Mouse (Mus musculus) adrenal gland, postnatal 36 days (tissue): ENCODE data around the gene Furin. TPM values are rescaled to one million over a fixed set of nuclear protein-coding genes. Genes with fewer than 3 reads are reported as not detected.
A peak's percentile ranks its signal among the peaks of the same experiment; 100 is the strongest.
"Not testable (repeated sequence)": the region's sequence is repeated elsewhere in the genome, so short reads cannot be mapped to it uniquely, and the experiment has no call there.

Experiments used
- DNase-seq, 2 experiments: peaks; one replicate each; pipeline ENCODE4 v3.0.0; 2021; ENCODE audit warnings: mixed read lengths in 1 of 2
- total RNA-seq, 2 experiments: library from RNA; stranded (reverse); gene quantifications; 2 replicates each; pipeline ENCODE4 v1.2.3; 2021

The Furin gene
- total RNA-seq, 2 experiments from 2014 or later, result 155 to 170 TPM

DNA sequence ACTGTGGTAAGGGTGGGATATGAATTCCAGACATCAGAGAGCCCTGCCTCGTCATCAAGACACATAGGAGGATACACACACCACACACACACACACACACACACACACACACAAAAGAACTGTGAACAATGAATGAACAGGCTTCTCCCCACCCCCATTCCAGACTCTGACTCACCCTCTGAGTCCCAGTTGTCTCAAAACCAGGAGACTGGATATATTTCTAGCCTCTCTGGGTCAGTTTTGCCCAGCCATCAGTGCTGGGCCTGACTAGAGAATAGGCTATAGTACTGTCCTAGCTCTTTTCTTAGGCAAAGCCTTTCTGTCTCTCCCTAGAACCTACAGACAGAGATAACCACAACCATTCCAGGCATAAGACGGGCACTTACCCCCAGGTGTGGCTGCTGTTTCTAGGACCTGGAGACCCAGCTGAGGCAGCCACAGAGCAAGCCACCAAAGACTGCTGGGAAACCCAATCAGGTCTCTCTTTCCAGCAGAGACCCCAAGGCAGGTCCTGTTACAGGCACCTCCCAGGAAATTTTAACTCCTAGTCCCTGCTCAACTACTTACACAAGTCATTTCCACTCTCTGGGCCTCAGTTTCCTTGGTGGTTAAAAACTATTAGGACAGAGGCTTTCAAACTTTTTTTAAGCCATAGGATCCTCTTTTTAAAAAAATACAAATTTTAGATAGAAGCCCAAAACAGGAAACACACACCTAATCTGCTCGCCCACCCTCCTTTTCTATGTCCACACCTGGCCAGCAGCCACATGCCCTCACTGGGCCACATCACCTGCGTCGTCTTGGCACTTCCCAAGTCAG is 4.0 kb downstream of the Furin start:
- DNase-seq, result peak; percentile 68 to 76

DNA sequence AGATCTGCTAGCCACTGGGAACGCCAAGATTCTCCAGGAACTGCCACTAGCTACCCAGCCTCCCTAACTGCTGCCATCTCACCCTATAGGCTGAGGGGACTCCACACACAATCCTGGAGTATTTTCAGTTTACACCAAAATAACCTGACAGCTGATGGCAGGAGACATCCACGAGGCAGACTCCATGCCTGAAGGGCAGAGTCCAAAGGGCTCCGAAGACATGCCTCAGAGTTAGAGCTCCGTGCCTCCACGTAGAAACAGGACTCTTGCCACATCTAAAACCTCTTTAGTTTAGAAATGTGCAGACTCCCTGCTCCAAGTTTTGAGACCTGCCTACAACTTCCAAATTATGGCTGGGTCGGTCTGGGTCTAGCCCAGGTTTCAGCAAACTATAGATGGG is 4.7 kb downstream of the Furin start:
- no peak for DNase-seq

DNA sequence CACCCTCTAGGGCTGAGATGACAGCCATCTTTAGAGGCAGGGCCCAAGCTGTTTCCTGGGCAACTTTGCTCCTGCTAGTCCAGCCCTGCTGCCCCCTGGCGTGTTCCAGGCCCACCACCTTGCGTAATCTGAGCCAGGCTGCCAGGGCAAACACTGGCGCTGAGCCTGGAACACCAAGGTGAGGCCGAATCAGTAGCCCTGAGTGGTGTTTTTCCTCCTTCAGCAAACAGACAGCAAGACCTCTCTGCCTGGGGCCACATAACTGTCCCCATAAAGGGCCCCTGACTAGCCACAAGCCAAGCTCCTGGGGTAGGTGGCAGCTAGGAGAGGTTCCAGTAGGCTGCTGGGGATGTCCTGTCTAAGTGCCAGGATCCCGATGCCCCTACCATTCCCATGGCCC is 5.1 kb downstream of the Furin start:
- DNase-seq, result peak; percentile 82 to 84

DNA sequence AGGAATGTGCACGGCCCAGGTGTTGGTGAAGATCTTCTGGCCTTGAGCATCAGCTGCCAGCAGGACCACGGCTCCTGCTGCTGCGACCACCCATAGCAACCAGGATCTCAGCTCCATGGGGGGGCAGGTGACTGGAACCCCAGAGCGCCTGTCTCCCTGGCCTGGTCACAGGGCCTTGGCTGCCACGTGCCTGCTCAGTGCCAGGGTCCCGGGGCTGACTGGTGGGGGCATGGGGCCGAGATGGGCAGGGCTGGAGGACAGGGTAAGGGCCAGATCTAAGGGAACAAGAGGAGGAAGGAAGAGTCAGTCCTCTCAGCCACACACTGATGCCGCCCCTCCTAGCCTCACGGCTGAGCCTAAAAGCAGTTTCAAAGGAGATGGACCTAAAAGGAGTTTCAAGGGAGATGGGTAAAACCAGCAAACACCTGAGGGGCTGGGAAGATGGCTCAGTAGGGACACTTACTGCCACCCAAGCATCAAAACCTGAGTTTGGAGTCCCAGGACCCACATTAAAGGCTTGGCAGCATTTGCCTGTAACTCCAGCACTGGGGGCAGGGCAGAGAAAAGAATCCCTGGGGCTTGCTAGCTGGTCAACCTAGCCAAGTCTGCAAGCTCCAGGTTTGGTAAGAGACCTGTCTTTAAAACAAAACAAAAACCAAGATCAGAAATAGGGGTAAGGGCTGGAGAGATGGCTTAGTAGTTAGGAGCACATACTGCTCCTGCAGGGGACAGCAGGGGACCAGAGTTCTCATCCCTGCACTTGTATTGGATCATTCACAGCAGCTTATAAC is 6.4 kb downstream of the Furin start:
- DNase-seq, result no peak

DNA sequence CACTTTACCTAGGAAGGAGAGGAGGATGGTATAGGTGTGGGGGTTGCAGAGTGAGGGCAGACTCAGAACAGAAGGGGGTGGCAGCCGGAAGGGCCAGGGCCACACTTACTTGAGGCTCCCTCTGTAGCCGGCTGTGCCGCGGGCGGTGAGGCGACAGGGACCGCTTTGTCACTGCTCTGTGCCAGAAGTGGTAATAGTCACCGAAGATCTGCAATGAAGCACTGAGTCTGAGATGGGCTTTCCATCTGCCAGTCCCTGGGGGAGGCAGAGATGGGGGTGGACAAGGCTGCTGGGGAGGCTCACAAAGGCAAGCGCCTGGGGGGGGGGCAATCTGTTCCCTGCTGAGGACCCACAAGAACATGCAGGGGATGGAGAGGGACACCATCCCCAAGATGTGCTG is 7.2 kb downstream of the Furin start:
- DNase-seq, result no peak

DNA sequence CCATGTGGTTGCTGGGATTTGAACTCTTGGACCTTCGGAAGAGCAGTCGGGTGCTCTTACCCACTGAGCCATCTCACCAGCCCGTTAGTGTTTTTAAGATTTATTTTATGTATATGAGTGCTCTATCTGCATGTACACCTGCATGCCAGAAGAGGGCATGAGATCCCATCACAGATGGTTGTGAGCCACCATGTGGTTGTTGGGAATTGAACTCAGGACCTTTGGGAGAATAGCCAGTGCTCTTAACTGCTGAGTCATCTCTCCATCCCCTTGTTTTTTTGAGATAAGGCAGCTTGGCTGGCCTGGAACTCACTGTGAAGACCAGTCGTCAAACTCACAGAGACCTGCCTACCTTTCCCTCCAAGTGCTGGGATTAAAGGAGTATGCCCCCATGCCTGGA is 8.8 kb downstream of the Furin start:
- DNase-seq, result not testable (repeated sequence)

DNA sequence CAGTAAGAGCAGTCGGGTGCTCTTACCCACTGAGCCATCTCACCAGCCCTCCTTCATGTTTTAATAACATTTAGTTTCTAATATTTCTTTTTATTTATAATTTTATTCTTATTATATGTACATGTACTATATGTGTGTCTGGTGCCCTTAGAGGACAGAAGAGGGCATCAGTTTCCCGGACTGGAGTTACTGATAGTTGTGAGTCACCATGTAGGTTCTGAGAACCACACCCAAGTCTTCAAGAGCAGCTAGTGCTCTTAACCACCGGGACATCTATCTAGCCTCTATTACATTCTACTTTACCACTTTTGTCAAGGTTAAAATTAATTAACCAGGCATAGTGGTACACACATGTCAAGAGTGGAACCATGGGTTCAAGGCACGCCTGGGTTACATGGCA is 10.6 kb downstream of the Furin start:
- DNase-seq, result no peak

DNA sequence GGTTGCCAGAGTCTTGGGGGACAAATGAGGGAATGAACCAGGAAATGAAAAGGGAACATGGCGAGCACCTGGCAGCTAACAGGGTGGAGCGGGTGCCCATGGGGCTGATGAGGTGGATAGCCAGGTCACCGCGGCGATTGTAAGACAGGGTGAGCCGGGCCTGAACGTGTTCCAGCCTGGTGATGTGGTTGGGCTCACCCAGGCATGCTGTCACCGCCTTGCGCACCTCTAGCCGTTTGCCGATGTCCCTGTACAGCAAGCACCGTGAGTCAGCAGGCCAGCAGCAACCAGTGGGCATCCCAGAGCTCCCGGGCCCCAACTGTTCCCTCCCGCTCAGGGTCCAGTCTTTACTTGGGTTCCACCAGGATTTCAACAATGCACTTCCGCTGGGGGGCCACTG is 13.1 kb downstream of the Furin start:
- no peak for DNase-seq

DNA sequence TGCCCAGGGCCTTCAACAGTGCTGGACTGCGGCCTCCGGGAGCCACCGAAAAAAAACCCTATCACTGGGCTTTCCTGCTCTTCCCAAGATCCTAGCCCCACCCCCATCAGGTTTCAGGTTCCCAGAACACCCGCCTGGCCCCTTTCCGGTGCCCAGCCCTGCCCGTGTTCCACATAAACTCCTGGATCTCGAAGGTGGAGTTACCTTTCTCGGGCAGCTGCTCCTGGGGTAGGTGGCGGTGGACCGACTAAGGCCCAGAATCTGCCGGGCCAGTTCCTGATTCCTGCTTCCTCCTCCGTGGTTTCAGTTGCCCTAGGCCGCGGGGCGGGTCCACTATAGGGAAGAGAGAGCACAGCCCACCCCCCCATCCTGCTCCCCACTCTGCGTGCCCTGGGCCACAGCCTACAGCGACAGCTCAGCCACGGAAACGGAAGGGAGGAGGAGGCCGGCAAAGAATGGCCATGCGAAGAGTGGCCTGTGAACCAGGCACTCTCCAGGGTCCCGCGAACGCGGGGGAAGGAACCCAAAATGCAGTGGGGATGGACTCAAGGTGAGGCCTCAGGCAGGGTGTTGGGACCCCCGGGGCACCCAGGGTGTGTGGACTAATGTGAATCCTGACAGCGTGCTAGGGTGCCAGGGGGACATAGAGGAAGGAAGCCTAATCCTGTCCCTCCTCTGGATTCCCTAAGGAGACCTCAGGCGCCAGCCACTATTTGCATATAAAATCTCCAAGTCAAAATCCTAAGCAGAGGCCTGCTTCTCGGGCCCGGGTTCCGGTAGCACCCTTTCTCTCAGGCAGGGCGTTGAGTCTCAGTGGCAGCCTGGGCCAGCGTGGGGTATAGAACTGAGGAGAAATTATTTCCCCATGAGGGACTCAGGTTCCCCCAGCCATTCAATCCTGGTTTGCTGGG is 17.3 kb downstream of the Furin start, which contains the start of gene Fes:
Fes (minus strand) TSS at position 314 of the 911 bp plus-strand sequence.
- DNase-seq, result peak; percentile 68 to 79

DNA sequence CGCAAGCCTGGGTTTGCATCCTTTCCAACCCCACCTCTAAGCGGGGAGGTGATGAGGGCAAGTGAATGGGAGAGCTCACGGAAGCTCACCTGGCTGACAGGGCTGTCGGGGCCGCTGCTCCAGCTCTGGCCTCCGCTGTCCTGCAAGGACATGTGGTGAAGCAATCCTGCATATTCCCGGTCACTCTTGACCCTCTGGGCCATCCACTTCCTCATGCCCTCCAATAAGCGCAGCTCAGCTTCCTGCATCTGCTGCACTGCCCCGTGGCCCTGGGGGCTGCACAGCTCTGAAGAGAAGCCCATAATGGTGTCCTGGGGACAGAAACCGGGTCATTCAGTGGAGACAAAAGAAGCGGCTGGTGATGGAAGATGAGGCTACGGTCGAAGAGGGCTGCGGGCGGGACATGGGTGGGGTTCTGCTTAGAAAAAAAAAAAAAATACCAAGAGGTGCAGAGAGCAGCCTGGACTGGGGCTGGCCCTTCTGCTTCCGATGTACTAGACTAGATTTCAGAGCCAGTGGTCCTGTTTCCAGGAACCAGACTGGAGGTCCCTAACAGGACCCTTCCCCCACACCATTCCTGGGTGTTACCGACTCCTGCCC is 18.1 kb downstream of the Furin start:
- peak in 1 of 2 experiments; percentile 44 for DNase-seq

DNA sequence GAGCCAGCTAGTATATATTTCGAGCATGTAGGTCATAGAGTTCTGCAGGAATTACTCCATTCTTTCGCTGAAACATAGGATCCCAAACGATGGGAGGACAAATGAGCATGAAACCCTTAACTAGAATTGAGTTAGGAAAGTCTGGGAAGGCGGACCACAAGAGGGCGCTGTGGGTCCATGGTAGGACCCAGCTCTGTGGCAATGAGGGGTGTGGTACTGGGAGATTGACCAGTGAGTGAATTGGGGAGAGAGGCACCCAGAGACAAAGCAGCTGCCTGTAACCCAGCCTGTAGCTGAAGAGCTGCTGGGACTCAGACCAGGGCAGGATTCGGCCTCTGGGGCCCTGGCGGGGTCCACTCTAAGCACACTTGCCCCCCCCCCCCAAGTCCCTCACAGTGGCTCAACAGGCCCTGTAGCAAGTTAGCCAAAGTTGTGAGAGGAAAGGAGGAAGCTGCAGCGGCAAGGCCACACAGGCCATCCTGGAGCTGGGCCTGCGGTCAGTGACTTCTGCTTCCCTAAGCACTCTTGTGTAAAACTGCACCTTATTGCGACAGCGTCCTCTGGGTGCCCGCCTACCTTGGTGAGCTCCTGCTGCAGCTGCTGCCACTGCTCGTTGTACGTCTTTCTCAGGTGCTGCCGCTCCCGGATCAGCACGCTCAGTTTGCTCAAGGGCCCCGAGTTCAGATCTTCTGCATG is 18.9 kb downstream of the Furin start:
- DNase-seq, result peak; percentile 93

DNA sequence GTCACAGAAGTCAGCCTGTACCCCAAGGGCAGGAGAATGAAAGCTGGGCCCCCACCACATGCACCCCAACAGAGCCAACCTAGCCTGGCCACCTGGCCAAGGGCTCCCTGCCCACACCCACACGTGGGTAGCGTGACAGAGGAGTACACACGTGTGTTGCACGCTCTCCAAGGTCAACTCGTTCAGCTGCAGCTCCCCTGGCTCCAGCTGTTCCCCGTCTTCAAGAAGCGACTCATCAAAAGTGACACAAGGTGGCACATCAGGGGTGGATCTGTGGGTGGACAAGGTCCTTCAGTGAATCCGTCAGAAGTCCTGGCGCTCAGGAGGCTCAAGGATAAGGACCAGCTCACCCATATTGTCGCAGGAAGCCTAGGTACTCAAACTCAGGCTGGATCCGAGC is 22.3 kb downstream of the Furin start:
- no peak for DNase-seq

DNA sequence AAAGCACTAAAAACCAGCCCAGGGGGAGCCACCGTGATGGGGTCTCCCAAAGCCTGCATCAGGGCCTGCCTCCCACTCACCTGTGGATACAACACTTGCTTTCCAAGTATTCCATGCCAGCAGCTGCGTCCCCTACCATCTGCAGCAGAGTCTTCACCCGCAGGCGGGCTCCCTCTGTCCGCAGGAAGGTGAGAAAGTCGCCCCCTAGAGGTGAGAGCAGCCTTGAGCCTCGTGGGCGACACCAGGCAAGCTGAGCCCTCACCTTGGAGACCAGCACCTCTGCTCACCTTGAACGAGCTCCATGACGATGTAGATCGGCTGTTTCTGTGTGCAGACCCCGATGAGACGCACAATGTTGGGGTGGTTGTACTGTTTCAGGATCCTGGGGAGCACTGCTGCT is 25.7 kb downstream of the Furin start:
- DNase-seq, result peak; percentile 49 to 66

DNA sequence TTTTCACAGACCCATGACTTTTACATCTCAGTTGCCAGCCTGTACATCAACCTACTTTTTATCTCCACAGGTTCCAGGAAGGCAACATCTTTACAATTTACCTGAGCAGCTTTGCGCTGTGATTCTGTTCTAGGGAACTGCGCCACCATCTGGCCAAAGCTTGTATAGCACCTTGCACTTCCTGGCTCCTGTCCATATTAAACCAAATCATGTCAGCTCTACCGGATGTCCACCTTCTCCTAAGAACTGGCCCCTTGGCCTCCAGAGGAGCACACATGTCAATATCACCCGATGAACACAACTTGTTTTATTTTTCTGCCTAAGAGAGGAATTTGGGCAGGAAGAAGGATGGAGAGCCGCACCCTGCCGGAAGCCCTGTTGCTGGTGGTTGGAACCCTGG is 27.8 kb downstream of the Furin start:
- DNase-seq, result peak; percentile 64 to 67

DNA sequence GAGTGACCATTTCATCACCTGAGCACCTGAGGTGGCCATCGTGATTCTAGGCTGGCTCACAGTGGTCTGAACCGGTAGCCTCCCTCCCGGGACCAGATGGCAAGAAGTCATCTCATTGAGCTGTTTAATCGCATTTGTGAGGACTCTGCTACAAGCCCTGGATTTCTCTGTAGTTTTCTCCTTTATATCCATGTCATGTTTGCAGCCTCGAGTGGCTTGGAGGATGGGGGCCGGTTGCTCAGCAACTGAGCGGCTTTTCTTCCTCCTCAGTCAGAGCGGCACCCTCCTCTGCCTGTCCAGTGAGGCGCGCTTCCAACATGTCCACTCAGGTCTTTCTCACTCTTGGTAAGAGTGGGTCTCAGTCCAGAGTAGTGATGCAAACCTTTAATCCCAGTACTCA is 29.0 kb downstream of the Furin start:
- no peak for DNase-seq

DNA sequence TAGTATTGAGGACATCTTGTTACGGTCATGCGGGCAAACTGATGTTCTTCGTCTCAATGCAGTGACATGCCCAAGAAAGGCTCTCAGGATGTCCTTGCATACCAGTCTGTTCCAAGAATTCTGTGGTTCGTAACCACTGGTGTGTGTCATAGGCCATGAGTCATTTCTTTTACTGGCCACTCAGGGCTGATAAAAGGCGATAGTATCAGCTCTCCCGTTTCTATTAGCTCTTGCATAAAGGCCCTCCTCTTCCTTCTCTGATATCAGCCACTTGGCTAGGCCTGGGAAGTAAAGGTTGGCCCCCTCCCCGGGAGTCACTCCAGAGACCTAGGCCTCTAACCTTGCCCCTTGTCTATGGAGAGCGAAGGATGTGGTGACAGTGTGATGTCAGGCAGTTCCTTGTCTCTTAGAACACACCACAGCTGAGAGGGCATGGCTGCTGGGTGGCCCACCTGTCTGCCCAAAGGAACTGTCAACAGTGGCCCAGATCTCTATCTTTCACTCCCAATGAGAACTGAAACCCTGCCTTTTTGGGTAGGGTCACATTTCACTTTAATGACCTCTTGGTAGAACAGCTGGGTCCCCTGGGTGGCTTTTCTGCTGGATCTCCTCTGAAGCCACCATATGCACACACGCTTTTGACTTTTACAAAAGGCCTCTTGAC is 29.7 kb downstream of the Furin start:
- peak; percentile 59 to 62 for DNase-seq

DNA sequence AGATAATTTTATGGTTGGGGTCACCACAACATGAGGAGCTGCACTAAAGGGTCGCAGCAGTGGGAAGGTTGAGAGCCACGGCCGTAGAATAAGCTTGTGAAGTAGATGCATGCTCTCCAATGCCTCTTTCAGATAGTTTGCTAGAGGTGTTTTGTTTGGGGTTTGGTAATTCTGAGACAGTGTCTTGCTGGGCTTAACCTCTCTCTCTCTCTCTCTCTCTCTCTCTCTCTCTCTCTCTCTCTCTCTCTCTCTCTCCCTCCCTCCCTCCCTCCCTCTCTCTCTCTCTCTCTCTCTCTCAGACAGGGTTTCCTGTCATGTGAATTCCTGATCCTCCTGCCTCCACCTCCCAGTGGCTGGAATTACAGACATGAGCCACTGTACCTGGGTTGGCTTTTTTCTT is 30.5 kb downstream of the Furin start:
- no peak for DNase-seq

DNA sequence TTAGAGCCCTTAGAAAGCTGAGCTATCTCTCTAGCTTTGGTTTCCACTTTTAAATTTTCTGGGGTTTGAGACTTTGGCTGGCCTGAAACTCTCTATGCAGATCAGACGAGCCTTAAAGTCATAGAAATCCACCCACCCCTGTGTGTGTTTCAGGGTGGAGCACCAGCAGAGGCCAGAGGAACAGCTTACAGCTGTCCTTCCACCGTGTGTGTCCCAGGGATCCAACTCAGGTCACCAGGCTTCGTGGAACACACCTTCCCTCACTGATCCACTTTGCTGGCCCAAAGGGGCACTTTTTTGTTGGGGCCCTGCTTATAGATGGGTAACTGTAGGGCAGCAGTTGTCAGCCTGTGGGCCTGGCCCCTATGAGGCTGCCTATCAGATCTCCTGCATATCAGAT is 31.0 kb downstream of the Furin start:
- no peak for DNase-seq

DNA sequence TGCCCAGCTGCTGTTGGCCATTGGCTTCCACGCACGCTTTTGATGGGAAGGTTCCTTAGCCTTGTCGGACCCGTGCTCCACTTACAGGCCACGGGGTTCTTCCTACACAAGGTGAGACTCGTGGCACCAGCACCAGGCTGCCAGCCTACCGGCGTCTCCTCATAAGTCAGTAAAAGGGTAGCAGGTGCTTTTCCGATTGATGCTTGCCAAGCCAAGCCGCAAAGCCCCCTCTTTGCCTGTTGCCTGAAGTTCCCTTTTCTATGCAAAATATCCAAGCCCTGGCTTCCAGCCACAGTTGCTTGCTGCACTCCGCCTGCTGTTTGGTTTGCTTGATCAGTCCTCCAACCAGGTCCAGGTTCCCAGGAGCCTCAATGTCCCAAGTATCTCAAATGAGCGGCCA is 31.4 kb downstream of the Furin start:
- DNase-seq, result no peak

DNA sequence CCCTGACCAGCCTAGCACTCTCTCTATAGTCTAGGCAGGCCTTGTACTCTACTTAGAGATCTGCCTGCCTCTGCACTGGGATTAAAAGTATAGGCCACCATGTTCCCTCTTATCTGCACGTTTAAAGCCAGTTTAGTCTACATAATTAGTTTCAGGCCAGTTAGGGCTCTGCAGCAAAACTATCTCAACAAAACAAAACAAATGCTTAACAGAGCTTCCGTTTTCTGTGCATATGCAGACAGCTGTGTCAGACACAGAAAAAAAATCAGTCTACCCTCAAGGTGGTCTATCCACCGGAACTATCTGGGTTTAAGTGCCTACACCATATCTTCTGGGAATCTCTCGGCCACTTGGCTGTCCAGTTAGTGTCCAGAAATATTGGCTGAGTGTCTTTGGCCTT is 31.9 kb downstream of the Furin start:
- DNase-seq, result no peak

DNA sequence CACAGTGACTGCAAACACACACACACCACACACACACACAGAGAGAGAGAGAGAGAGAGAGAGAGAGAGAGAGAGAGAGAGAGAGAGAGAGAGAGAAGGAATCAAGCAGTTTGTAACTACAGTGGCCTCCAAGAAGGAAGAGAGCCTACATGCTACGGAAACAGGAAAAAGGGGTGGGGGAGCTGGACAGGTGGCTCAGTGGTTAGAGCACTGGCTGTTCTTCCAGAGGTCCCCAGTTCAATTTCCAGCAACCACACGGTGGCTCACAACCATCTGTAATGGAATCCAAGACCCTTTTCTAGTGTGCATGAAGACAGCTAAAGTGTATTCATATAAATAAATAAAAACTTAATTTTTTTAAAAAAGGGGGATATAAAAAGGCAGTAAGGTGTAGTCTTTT is 32.6 kb downstream of the Furin start:
- DNase-seq, result no peak
